Mouse (Mus musculus) limb, embryonic 11.5 days (tissue): ENCODE results near the gene Cbr3. TPM values are rescaled to one million over a fixed set of nuclear protein-coding genes. Genes with fewer than 3 reads are reported as not detected.
"Not testable (repeated sequence)": the region's sequence is repeated elsewhere in the genome, so short reads cannot be mapped to it uniquely, and the experiment has no call there.

ENCODE experiments used
- ATAC-seq: fragments of 200-750 bp; cut with Nextera tagmentation; 2 replicates; pipeline ENCODE4 v1.8.0; 2017; ENCODE audit warnings: low read depth; ENCODE audit not compliant: insufficient number of reproducible peaks, low FRiP score, low TSS enrichment
- DNase-seq: peaks from one replicate; pipeline ENCODE4 v3.0.0-alpha.2; 2015; ENCODE audit warnings: low spot score
- H3K27ac ChIP-seq: fragments of 300-500 bp; sonication (generic); replicated peaks from 2 replicates; pipeline ENCODE4 v1.5.1; 2014; ENCODE audit warnings: low read depth, mild to moderate bottlenecking, low read length
- H3K27me3 ChIP-seq: fragments of 300-500 bp; sonication (generic); 2 replicates; pipeline ENCODE4 v1.6.1; 2014; ENCODE audit warnings: mild to moderate bottlenecking, low read length, mixed read lengths; ENCODE audit not compliant: control insufficient read depth, insufficient read depth
- H3K36me3 ChIP-seq: fragments of 300-500 bp; sonication (generic); 2 replicates; pipeline ENCODE4 v1.6.1; 2014; ENCODE audit warnings: mild to moderate bottlenecking, low read length, moderate library complexity, mixed read lengths; ENCODE audit not compliant: control insufficient read depth, insufficient read depth
- H3K4me1 ChIP-seq: fragments of 300-500 bp; sonication (generic); 2 replicates; pipeline ENCODE4 v1.6.1; 2014; ENCODE audit warnings: low read length, mixed read lengths; ENCODE audit not compliant: control insufficient read depth, insufficient read depth
- H3K4me2 ChIP-seq: fragments of 300-500 bp; sonication (generic); 2 replicates; pipeline ENCODE4 v1.6.1; 2014; ENCODE audit warnings: low read depth, mild to moderate bottlenecking, moderate library complexity; ENCODE audit not compliant: severe bottlenecking
- H3K4me3 ChIP-seq: fragments of 300-500 bp; sonication (generic); 2 replicates; pipeline ENCODE4 v1.5.1; 2014; ENCODE audit warnings: low read depth, low read length
- H3K9ac ChIP-seq: fragments of 300-500 bp; sonication (generic); 2 replicates; pipeline ENCODE4 v1.6.1; 2014; ENCODE audit warnings: mild to moderate bottlenecking, low read length
- H3K9me3 ChIP-seq: fragments of 300-500 bp; sonication (generic); 2 replicates; pipeline ENCODE4 v1.6.1; 2016; ENCODE audit warnings: low read length; ENCODE audit not compliant: control insufficient read depth
- whole genome bisulfite sequencing: fragments of 180-500 bp; shearing (Covaris S2); extraction: QIAGEN DNeasy Blood & Tissue Kit; methylation state at CpG from one replicate; pipeline ENCODE4 v1.1.7; 2014; 5-methylcytosine and 5-hydroxymethylcytosine counted together
- polyA plus RNA-seq: library from polyadenylated mRNA; unstranded; fragments of >200 nt; fragmentation: Nextera tagmentation; extraction: Ambion mirVana; gene quantifications from 2 replicates; pipeline ENCODE4 v1.2.1, GENCODE M21; 2014

The Cbr3 gene
- 0.96 and 1.3 TPM in 2 replicates for polyA plus RNA-seq

GRCm38 (mm10) chr16:93682689-93683507, at the start of gene Cbr3:
Gene Cbr3, plus strand, starts transcription at chr16:93683215.
- ATAC-seq, result peak; percentile 69
- Histone ChIP-seq H3K9ac (peak within 1 kb of the TSS; percentile 28), H3K27ac (no peak within 1 kb of the TSS), H3K4me1 (peaks cover 9% of the 10 kb centered on the region), H3K27me3 (peaks cover 32% of the 10 kb centered on the region), H3K4me2 (peak within 1 kb of the TSS; percentile 58), H3K36me3 (no peaks in the 10 kb centered on the region), H3K9me3 (no peaks in the 10 kb centered on the region; the same call in 1 of the 2 replicates), H3K4me3 (peak within 1 kb of the TSS; percentile 27)
- under 1% methylated on average over 63 of the region's 63 CpGs for WGBS
- peak; percentile 83 for DNase-seq

DNA sequence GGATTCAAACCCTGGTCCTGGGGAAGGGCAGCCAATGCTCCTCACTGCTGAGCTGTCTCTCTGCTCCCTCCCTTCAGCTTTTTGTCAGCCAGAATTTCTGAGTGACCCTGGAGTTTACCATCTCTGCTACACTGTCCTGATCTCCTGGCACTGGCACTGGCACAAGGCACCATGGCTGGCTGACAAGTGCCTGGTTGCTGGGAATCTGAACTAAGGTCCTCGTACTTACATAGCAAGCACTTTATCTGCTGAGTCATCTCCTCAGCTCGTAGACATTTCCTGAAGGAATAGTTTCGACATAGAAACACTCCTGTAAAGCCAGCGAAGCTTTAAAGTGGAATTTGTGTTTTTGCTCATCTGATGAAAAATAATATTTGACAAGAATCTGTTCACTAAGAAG, 39.0 kb upstream of the Cbr3 start:
- H3K4me1 ChIP-seq, result no peaks in the 10 kb centered on the region
- no peaks in the 10 kb centered on the region for H3K27me3 ChIP-seq
- 69% methylated on average over 4 of the region's 4 CpGs for WGBS
- H3K9me3 ChIP-seq, result no peaks in the 10 kb centered on the region
- no peaks in the 10 kb centered on the region for H3K36me3 ChIP-seq
- ATAC-seq (no peak), DNase-seq (no peak)
- no peak overlapping the region for H3K4me3 ChIP-seq
- H3K4me2 ChIP-seq, result no peak overlapping the region
- H3K9ac ChIP-seq, result no peak overlapping the region
- H3K27ac ChIP-seq, result no peak overlapping the region

DNA sequence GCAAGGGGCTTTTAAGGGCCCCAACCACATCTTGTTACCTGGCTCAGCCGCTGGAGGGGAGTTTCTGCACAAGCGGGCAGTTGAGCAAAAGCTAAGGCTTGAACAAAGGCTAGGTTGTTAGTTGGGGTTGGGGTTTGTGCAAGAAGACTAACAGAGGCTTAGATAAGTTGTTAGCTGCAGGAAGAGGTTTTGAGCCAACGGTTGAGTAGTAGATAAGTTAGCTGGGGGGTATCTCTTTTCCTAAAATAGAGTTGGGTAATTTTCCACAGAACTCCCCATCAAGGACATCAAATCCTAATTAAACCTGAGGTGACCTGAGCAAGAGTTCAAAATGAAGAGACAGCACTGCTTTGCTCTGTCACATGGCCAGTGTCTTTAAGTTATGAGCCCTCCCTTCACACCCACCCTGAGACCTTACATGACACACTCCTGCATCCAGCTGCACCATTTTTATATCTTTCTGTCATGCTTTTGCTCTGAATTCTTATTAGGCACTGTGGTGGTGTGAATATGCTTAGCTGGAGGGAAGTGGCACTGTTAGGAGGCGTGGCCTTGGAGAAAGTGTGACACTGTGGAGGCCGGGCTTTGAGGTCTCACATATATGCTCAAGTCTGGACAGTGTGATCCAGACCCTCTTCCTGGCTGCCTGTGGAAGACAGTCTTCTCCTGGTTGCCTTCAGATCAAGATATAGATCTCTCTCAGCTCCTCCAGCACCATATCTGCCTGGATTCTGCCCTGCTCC, 34.4 kb upstream of the Cbr3 start:
- WGBS, result 80% methylated on average over 5 of the region's 5 CpGs
- no peak overlapping the region for H3K4me3 ChIP-seq

DNA sequence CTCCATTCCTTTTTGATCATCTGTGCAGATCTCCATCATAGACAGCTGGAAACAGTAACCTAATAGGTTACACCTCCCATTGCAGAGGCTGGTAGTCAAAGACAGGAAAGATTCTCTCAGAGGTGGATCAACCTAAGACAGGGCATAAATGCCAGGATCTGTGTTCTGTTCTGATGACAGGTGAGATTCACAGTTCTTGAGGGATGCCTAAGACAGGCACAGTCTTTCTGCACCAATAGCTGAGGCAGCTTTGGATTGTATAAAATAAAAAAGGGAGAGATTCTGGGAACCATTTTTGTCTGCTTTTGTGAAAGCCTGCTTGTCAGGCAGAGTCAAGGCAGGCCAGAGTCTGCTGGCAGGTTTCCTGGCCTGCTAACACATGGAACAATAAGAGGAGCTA, 15.0 kb upstream of the Cbr3 start:
- H3K27ac ChIP-seq, result no peak overlapping the region
- DNase-seq (no peak), ATAC-seq (no peak)
- H3K27me3 ChIP-seq, result no peaks in the 10 kb centered on the region
- H3K9me3 ChIP-seq, result peaks cover 6% of the 10 kb centered on the region
- H3K4me3 ChIP-seq, result no peak overlapping the region
- H3K4me2 ChIP-seq, result no peak overlapping the region
- H3K9ac ChIP-seq, result no peak overlapping the region
- no peaks in the 10 kb centered on the region for H3K36me3 ChIP-seq
- no peaks in the 10 kb centered on the region for H3K4me1 ChIP-seq

More for the DNA sequence above, 34.4 kb upstream of the Cbr3 start:
- Histone ChIP-seq H3K4me1 (no peaks in the 10 kb centered on the region), H3K27me3 (no peaks in the 10 kb centered on the region), H3K4me2 (no peak overlapping the region), H3K36me3 (no peaks in the 10 kb centered on the region), H3K9ac (no peak overlapping the region), H3K9me3 (no peaks in the 10 kb centered on the region), H3K27ac (no peak overlapping the region)
- DNase-seq, result no peak
- no peak for ATAC-seq

DNA sequence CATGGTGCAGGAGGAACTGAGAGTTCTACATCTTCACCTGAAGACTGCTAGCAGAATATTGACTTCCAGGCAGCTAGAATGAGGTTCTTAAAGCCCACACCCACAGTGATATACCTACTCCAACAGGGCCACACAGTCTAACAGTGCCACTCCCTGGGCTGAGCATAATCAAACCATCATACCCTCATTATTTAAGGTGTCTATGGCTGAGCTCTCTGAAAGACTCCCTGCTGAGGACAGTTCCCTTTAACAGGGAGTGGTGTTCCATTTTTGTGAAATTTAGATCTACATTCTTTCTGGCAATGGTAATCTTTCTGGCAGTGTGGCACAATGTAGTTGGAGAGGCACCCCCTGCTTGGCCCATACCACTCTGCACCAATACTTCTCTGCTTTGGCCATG, 13.5 kb upstream of the Cbr3 start:
- no peaks in the 10 kb centered on the region for H3K4me1 ChIP-seq
- H3K27ac ChIP-seq, result no peak overlapping the region
- no peak overlapping the region for H3K4me3 ChIP-seq
- H3K4me2 ChIP-seq, result no peak overlapping the region
- ATAC-seq, result no peak
- H3K9ac ChIP-seq, result no peak overlapping the region
- no peaks in the 10 kb centered on the region for H3K36me3 ChIP-seq
- no peaks in the 10 kb centered on the region for H3K27me3 ChIP-seq
- DNase-seq, result no peak
- peaks cover 6% of the 10 kb centered on the region for H3K9me3 ChIP-seq

- not testable (repeated sequence) for DNase-seq, H3K4me3 ChIP-seq, H3K4me2 ChIP-seq, H3K27ac ChIP-seq, H3K4me1 ChIP-seq, H3K9me3 ChIP-seq, H3K27me3 ChIP-seq, ATAC-seq, H3K36me3 ChIP-seq, H3K9ac ChIP-seq
- 38% methylated on average over 4 of the region's 4 CpGs for WGBS
Measured at GRCm38 (mm10) chr16:93670466-93670865, 12.5 kb upstream of the Cbr3 start.

DNA sequence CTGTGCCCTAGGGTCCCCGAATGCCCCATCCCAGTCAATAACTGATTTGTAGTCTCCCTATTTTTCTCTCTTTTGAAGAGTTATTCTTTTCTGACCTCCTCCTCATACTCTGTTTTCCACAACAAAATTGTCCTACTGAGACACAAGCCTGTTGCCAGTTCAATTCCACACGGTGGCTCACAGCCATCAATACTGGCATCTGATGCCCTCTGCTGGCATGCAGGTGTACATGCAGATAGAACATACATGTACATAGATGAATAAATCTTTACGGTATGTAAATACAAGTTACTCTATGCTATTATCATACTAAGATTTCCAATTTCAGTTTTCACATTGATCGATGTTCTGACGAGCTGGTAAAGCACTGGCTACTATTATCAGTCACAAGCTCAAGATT, 12.0 kb upstream of the Cbr3 start:
- ATAC-seq, result no peak
- no peak overlapping the region for H3K4me3 ChIP-seq
- no peaks in the 10 kb centered on the region for H3K4me1 ChIP-seq
- H3K27ac ChIP-seq, result no peak overlapping the region
- H3K4me2 ChIP-seq, result no peak overlapping the region
- no peak for DNase-seq
- no peak overlapping the region for H3K9ac ChIP-seq
- no peaks in the 10 kb centered on the region for H3K36me3 ChIP-seq
- peaks cover 6% of the 10 kb centered on the region for H3K9me3 ChIP-seq
- no peaks in the 10 kb centered on the region for H3K27me3 ChIP-seq
- 90% methylated on average over 5 of the region's 5 CpGs for WGBS

GRCm38 (mm10) chr16:93676376-93676775, 6.6 kb upstream of the Cbr3 start:
- Histone ChIP-seq H3K27me3 (no peaks in the 10 kb centered on the region), H3K4me3 (no peak overlapping the region), H3K9me3 (peaks cover 5% of the 10 kb centered on the region; the same call in 1 of the 2 replicates), H3K4me2 (no peak overlapping the region), H3K4me1 (no peaks in the 10 kb centered on the region), H3K27ac (no peak overlapping the region), H3K36me3 (no peaks in the 10 kb centered on the region), H3K9ac (no peak overlapping the region)
- DNase-seq, result no peak
- ATAC-seq, result no peak
- WGBS, result 77% methylated on average over 5 of the region's 5 CpGs
